Mouse (Mus musculus) stomach, embryonic 14.5 days (tissue): Measurements from ENCODE around the gene Kcnd3. TPM values are rescaled to one million over a fixed set of nuclear protein-coding genes. Genes with fewer than 3 reads are reported as not detected.

Experiments
- ATAC-seq: fragments of 200-750 bp; cut with Nextera tagmentation; 2 replicates; pipeline ENCODE4 v1.8.0; 2017; ENCODE audit warnings: low read depth, moderate TSS enrichment; ENCODE audit not compliant: insufficient number of reproducible peaks, insufficient read depth, low FRiP score
- H3K27ac ChIP-seq: fragments of 300-500 bp; sonication (generic); 2 replicates; pipeline ENCODE4 v1.5.1; 2014; ENCODE audit warnings: mild to moderate bottlenecking, low read length, moderate library complexity, mixed read lengths
- H3K27me3 ChIP-seq: fragments of 300-500 bp; sonication (generic); 2 replicates; pipeline ENCODE4 v1.6.1; 2014; ENCODE audit warnings: low read length, control low read depth, mixed read lengths; ENCODE audit not compliant: control insufficient read depth, insufficient read depth
- H3K36me3 ChIP-seq: fragments of 300-500 bp; sonication (generic); 2 replicates; pipeline ENCODE4 v1.6.1; 2014; ENCODE audit warnings: mild to moderate bottlenecking, control low read depth, low read length, moderate library complexity, mixed read lengths; ENCODE audit not compliant: control insufficient read depth, insufficient read depth
- H3K4me1 ChIP-seq: fragments of 300-500 bp; sonication (generic); 2 replicates; pipeline ENCODE4 v1.6.1; 2014; ENCODE audit warnings: low read length, control low read depth, mixed read lengths; ENCODE audit not compliant: control insufficient read depth, insufficient read depth
- H3K4me2 ChIP-seq: fragments of 300-500 bp; sonication (generic); replicated peaks from 2 replicates; pipeline ENCODE4 v1.6.1; 2014; ENCODE audit warnings: low read depth, low read length, control low read depth
- H3K4me3 ChIP-seq: fragments of 300-500 bp; sonication (generic); 2 replicates; pipeline ENCODE4 v1.5.1; 2014; ENCODE audit warnings: low read depth, low read length, control low read depth
- H3K9ac ChIP-seq: fragments of 300-500 bp; sonication (generic); replicated peaks from 2 replicates; pipeline ENCODE4 v1.6.1; 2014; ENCODE audit warnings: low read depth, mild to moderate bottlenecking, control low read depth, low read length, moderate library complexity, mixed read lengths
- H3K9me3 ChIP-seq: fragments of 300-500 bp; sonication (generic); 2 replicates; pipeline ENCODE4 v1.6.1; 2016; ENCODE audit warnings: low read depth, low read length, control low read depth; ENCODE audit not compliant: control insufficient read depth
- WGBS: fragments of 180-500 bp; shearing (Covaris S2); extraction: QIAGEN DNeasy Blood & Tissue Kit; methylation state at CpG from one replicate; pipeline ENCODE4 v1.1.7; 2014; 5-methylcytosine and 5-hydroxymethylcytosine counted together
- polyA plus RNA-seq: library from polyadenylated mRNA; unstranded; fragments of >200 nt; fragmentation: Nextera tagmentation; extraction: Ambion mirVana; gene quantifications from 2 replicates; pipeline ENCODE4 v1.2.1, GENCODE M21; 2014

Gene Kcnd3
- polyA plus RNA-seq, 1 experiment from 2014 or later = 14.4 TPM

DNA sequence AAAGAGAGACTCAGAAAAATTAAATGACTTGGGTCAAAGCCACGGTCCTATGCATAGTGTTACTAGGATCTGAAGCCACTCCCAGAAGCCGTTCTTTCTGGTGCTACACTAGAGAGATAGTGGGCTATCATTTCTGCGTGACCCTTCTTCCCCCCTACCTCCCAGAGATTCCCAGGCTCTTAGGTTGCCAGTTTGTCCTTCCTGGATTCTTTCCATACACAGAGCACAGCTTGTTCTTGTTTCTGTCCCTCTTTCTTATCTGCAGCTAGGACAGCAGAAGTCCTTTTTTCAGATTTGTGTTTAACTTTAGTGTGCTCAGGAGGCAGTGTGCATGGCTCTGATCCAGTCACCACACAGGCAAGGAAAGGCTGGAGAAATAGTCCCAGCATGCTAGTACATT, 52.1 kb downstream of the Kcnd3 start:
- no peak overlapping the region for H3K27ac ChIP-seq
- 68% methylated on average over 3 of the region's 3 CpGs for WGBS
- no peaks in the 10 kb centered on the region for H3K36me3 ChIP-seq
- H3K9ac ChIP-seq = no peak overlapping the region
- no peaks in the 10 kb centered on the region for H3K4me1 ChIP-seq
- no peaks in the 10 kb centered on the region for H3K27me3 ChIP-seq
- ATAC-seq = no peak
- no peaks in the 10 kb centered on the region for H3K9me3 ChIP-seq
- no peak overlapping the region for H3K4me3 ChIP-seq
- H3K4me2 ChIP-seq = no peak overlapping the region

DNA sequence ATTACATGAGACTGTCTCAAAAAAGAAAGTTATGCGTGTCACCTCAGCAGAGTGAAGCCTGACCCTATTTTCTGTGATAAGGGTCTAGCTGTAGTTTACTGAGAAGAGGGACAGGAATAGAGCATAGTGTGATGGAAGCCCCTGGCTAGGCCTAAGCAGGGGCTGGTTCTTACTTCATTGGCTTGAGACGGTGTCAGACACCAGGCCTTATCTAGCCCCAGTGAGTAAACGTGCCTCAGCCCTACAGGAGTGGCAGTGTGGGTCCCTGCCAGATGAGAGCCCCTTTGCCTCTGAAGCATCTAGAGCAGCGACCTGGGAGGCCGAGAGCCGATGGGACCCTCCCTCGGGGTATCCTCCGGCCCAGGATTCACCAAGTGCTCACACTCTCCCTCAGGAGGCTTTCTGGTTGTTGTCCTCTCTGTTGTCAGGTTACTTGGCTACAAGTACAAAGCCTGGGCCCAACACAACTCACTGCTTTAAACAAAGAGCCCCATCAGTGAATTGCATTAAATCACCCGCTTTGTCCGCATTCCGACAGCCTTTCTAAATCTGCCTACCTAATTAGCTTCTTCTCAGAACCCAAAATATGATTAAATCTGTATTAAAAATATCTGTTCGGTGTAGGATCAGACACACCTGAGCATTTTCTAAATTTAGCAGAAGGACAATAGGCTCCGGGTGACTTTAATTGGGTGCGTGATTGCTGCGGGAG, 53.2 kb downstream of the Kcnd3 start:
- H3K9ac ChIP-seq = no peak overlapping the region
- no peaks in the 10 kb centered on the region for H3K36me3 ChIP-seq
- ATAC-seq = no peak
- H3K4me1 ChIP-seq = no peaks in the 10 kb centered on the region
- H3K27ac ChIP-seq = no peak overlapping the region
- H3K4me3 ChIP-seq = no peak overlapping the region
- no peak overlapping the region for H3K4me2 ChIP-seq
- no peaks in the 10 kb centered on the region for H3K27me3 ChIP-seq
- WGBS = 72% methylated on average over 15 of the region's 15 CpGs
- no peaks in the 10 kb centered on the region for H3K9me3 ChIP-seq

DNA sequence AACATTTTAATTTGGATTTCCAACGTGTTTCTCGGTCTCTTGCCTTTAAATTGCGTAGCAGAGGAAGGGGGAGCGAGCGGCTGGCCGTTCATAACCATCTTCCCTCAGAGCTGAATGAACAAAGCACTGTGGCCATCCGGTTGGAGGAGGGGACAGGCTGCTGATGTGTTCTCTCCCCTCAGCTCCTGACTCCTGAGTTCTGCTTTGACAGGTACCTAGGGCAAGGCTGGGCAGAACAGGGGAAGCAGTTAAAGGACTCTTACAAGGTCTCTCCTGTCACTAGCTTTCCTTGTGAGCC, 53.7 kb downstream of the Kcnd3 start:
- no peaks in the 10 kb centered on the region for H3K27me3 ChIP-seq
- H3K4me1 ChIP-seq = no peaks in the 10 kb centered on the region
- H3K9ac ChIP-seq = no peak overlapping the region
- ATAC-seq = no peak
- 73% methylated on average over 7 of the region's 7 CpGs for WGBS
- no peak overlapping the region for H3K4me2 ChIP-seq
- no peaks in the 10 kb centered on the region for H3K36me3 ChIP-seq
- no peak overlapping the region for H3K4me3 ChIP-seq
- H3K9me3 ChIP-seq = no peaks in the 10 kb centered on the region
- H3K27ac ChIP-seq = no peak overlapping the region

DNA sequence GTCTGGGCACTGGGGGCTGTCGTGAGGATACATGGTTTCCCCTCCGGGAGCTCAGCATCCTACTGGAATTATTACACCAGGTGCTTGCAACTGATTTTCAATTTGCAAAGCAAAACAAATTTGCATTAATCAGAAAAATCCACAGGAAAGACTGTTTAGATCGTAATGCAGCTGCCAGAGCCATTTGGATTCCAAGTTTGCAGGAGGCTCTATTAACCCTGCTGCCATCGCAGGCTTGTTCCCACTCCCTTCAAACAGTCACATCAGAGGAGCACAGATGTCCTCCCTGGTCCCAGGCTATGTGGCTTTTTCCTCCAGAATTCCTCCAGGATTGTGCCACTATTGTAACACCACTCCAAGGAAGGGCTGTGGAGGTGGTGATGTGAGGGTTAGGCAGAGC, 54.5 kb downstream of the Kcnd3 start:
- ATAC-seq = no peak
- no peak overlapping the region for H3K9ac ChIP-seq
- no peaks in the 10 kb centered on the region for H3K9me3 ChIP-seq
- no peak overlapping the region for H3K27ac ChIP-seq
- no peak overlapping the region for H3K4me3 ChIP-seq
- no peak overlapping the region for H3K4me2 ChIP-seq
- H3K27me3 ChIP-seq = no peaks in the 10 kb centered on the region
- no peaks in the 10 kb centered on the region for H3K36me3 ChIP-seq
- no peaks in the 10 kb centered on the region for H3K4me1 ChIP-seq
- 86% methylated on average over 4 of the region's 4 CpGs for WGBS

DNA sequence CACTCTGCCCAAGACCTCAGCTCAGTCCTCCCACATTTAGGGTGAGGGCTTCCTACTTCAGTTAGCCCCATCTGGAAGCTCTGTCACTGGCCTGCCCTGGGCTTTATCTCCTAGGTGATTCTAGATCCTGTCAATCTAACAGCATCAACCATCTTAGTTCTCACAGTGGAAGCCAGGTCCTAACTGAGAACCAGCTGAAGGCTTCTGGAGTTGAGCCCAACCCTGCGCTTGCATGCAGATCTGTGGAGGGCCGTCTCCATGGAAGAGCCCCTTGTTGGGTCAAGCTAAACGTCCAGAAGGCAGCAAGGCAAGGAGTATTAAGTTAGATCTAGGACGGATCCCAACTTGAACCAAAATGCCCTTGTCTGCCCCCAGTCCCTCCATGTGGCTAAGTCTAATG, 57.2 kb downstream of the Kcnd3 start:
- H3K4me3 ChIP-seq = no peak overlapping the region
- no peak for ATAC-seq
- H3K36me3 ChIP-seq = no peaks in the 10 kb centered on the region
- H3K27me3 ChIP-seq = no peaks in the 10 kb centered on the region
- no peak overlapping the region for H3K4me2 ChIP-seq
- no peak overlapping the region for H3K9ac ChIP-seq
- no peaks in the 10 kb centered on the region for H3K4me1 ChIP-seq
- H3K27ac ChIP-seq = no peak overlapping the region
- WGBS = 73% methylated on average over 4 of the region's 4 CpGs
- H3K9me3 ChIP-seq = no peaks in the 10 kb centered on the region

DNA sequence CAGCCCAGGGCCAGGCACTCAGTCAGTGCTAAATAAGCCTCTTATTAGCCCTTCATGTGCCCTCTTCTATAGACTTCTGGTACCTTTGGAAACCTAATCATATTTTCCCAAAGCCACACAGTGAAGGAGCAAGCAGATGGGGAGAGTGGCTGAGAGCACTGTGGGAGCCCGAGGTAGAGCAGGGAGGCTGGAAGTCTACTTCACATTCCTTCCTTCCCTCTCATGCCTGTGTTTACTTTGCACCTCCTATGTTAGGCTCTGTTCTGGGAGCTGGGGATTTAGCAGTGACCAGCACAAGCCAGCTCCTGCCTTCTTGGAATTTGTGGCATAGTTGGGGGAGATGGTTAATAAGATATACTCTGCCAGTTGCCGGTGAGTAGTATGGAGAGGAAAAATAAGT, 59.7 kb downstream of the Kcnd3 start:
- Histone ChIP-seq H3K36me3 (no peaks in the 10 kb centered on the region), H3K4me2 (no peak overlapping the region)
- no peak for ATAC-seq

DNA sequence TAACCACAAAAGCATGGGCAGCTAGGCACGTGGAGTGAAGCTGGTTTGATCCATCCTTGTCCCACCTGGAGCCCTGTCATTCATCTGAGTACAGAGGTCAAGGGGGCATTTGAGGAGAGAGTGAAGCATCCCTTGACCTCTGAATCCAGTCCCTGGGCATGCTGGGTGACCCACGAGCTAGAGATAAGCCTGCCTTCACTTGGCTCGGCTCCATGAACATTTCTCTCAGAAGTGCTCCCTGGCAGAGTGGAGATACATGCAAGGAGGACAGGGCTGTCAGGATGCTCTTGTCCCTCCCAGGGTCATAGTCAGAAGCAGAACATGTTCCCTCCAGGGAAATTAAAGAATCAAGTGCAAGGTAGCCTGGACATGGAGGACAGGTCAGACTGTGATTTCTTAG, 62.1 kb downstream of the Kcnd3 start:
- H3K27ac ChIP-seq = no peak overlapping the region
- H3K27me3 ChIP-seq = no peaks in the 10 kb centered on the region
- H3K9ac ChIP-seq = no peak overlapping the region
- H3K36me3 ChIP-seq = no peaks in the 10 kb centered on the region
- H3K4me2 ChIP-seq = no peak overlapping the region
- no peak for ATAC-seq
- H3K9me3 ChIP-seq = no peaks in the 10 kb centered on the region
- H3K4me1 ChIP-seq = no peaks in the 10 kb centered on the region
- no peak overlapping the region for H3K4me3 ChIP-seq
- 61% methylated on average over 3 of the region's 3 CpGs for WGBS

More for the DNA sequence above, 59.7 kb downstream of the Kcnd3 start:
- WGBS = 19% methylated on average over 2 of the region's 2 CpGs
- Histone ChIP-seq H3K27me3 (no peaks in the 10 kb centered on the region), H3K4me3 (no peak overlapping the region), H3K27ac (no peak overlapping the region), H3K4me1 (no peaks in the 10 kb centered on the region), H3K9ac (no peak overlapping the region), H3K9me3 (no peaks in the 10 kb centered on the region)

DNA sequence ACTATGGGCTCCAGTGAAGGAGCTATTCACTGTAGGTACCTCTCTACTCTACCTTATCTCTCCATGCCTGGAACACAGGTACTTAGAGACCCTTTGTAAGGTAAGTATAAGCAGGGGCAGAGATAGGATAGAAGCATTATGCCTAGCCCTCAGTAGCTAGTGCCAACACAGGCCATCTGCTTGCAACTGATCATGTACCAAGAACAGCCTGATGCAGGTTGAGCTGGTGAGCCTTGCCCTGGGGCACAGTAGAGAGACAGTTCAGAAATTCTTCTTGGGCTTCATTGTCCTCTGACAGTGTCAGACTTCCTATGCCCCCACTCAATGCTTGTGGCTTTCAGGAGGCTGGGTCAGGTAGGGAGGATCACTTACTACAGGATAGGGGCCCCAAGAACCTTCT, 62.9 kb downstream of the Kcnd3 start:
- H3K4me1 ChIP-seq = no peaks in the 10 kb centered on the region
- no peaks in the 10 kb centered on the region for H3K27me3 ChIP-seq
- no peaks in the 10 kb centered on the region for H3K9me3 ChIP-seq
- H3K4me3 ChIP-seq = no peak overlapping the region
- no peak overlapping the region for H3K9ac ChIP-seq
- H3K27ac ChIP-seq = no peak overlapping the region
- no peaks in the 10 kb centered on the region for H3K36me3 ChIP-seq
- ATAC-seq = no peak
- H3K4me2 ChIP-seq = no peak overlapping the region

DNA sequence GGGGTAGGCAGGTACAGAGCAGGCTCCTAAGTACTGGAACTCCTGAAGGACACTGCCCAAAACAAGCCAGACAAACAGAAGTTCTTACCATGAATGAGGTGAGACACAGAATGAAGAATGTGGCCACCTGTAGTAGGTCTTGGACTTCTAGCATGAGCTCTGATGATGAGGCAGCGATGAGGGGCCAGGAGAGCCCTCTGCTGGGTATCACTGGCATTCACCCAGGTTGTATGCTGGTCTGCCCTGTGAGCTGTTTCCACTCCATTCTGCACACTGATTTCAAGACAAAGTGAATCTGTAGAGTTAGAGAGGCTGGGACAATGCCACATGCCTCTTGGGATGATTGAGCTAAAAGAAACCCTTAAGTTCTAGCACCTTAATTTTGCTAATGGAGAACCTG, 63.5 kb downstream of the Kcnd3 start:
- no peaks in the 10 kb centered on the region for H3K4me1 ChIP-seq
- no peaks in the 10 kb centered on the region for H3K27me3 ChIP-seq
- WGBS = 71% methylated on average over 1 of the region's 1 CpGs
- no peaks in the 10 kb centered on the region for H3K36me3 ChIP-seq
- H3K27ac ChIP-seq = no peak overlapping the region
- no peak overlapping the region for H3K9ac ChIP-seq
- H3K4me2 ChIP-seq = no peak overlapping the region
- no peak overlapping the region for H3K4me3 ChIP-seq
- no peaks in the 10 kb centered on the region for H3K9me3 ChIP-seq
- no peak for ATAC-seq
